Mouse (Mus musculus): ENCODE measurements around the gene Il17c.

Gene Il17c

DNA sequence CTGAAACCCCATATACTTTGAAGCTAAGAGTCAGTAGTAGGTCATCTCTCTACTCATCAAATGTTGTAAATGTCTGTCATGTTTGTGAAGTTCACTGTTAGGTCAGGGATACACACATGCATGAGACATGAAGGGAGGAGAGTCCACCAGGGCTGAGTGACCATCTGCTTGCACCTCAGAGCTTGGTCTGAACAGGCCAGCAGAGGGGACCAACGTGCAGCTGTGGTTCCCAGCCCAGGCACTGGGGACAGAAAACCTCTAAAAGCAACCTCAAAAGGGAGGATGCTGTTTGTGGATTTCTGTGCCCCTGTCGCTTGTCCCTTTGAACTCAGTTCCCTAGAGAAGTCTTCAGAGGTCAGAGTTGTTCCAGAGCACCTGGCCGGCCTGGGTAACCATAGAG is 23.4 kb downstream of the Il17c start:
- in situ Hi-C loops (cut with MboI; ENCODE audit: low pct_unique_long_range_greater_than_20kb in 1 of 2, low sequenced_read_pairs in 2 of 2, unreplicated experiment in 1 of 2), result no loop called here

DNA sequence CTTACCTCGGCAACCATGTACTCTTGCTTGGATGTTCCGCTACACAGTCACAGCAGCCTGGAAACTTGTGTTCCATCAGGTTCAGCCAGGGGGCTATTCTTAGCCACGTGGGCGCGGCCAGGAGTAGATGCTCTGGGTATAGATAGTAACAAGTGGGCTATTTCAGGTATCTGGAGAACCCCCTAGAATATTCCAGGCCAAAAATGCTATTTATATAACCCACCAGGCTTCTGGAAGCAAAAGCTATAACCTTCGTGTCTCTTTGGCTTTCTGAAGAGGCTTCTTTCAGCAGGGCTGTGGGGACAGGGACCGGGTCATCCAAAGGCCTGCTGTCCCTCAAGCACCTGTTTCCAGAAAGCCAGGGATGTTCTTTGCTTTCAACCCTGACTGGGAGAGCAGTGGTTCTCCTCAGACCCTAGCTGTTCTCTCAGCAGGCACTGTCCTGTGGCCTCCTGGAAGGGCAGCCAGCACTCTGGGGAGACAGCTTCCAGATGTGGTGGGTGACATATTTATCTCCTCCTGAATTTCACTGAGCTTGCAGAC is 29.4 kb downstream of the Il17c start:
- in situ Hi-C loops (cut with MboI; ENCODE audit: low pct_unique_long_range_greater_than_20kb in 1 of 2, low sequenced_read_pairs in 2 of 2, unreplicated experiment in 1 of 2), result no loop called here

DNA sequence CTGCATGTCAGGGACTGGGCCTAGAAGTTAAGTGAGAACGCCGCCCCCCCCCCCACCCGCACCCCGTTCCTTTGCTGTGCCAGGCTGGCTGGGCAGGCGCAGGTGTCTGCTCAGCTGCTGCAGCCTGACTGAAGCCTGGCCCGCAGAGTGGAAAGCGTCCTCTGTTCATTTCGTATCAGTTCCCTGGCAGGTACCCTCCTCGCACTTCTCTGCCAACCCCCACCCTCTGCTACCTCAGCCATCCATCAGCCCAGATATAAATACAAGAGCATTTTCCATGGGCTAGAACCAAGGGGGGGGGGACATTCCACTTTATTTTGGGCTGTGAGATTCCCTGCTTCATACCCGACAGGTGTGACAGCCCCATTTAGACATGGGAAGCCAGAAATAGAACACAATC is 30.3 kb downstream of the Il17c start:
- in situ Hi-C loops (cut with MboI; ENCODE audit: low pct_unique_long_range_greater_than_20kb in 1 of 2, low sequenced_read_pairs in 2 of 2, unreplicated experiment in 1 of 2), result no loop called here

DNA sequence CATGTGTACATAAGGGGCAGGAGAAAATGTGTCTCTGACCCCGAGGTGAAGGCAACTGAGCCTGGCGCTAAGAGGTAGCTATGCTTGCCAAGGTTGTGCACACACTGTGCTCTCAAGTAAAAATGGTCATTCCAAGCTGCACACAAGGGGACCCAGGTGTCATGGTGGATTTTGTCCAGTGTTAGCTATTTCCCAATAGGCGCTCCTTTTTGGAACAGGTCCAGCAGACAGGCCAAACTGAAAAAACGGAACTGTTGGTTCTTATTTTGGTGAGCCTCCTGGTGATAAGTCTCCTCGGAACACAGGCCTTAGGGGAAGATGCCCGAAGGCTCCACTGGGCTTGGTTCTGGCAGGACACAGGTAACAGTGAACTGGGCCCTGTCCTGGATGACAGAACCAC is 32.6 kb downstream of the Il17c start:
- in situ Hi-C loops (cut with MboI; ENCODE audit: low pct_unique_long_range_greater_than_20kb in 1 of 2, low sequenced_read_pairs in 2 of 2, unreplicated experiment in 1 of 2), result no loop called here

DNA sequence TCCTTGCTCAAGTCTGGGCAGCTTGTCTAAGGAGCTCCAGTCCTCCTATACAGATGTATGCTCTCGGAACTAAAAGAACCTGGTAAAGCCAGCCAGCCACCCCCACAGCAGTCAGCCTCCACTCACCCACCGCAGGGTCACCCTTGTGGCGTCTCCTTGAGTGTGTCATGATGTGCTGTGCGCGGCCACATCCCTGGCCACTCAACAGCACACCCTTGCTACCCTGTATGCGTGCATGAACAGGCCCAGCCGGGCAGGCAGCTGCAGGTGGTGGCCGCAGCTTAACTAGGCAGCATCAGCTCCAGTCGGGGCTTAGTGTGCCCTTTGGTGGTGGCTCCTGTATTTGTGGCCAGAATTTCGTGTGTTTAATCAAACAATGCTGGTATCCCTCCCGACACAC is 35.4 kb downstream of the Il17c start:
- in situ Hi-C loops (cut with MboI; ENCODE audit: low pct_unique_long_range_greater_than_20kb in 1 of 2, low sequenced_read_pairs in 2 of 2, unreplicated experiment in 1 of 2), result no loop called here

DNA sequence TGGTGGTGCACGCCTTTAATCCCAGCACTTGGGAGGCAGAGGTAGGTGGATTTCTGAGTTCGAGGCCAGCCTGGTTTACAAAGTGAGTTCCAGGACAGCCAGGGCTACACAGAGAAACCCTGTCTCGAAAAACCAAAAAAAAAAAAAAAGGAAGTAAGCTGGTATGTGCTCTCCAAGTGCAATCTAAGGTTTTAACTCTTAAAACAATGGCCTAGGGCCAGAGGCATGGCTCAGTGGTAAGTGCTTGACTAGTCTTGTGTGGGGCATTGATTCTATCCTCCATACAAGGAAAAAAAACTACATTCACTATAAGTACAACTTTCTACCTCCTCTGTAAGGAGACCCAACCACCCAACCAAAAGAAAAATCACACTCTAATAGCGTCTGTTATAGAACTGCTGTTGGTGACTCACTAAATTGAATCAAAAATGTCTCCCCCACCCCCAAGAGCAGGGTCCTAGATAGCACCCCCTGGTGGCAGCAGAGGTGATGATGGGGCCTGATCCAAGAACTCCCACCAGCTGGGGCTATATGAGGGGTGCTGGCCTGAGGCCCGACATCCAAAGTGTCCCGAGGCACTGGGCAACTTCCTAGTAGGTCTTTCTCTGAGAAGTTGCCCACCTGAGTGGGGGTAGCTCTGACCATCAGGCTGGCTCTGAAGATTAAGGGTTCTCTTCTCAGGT is 37.5 kb downstream of the Il17c start:
- in situ Hi-C loops (cut with MboI; ENCODE audit: low pct_unique_long_range_greater_than_20kb in 1 of 2, low sequenced_read_pairs in 2 of 2, unreplicated experiment in 1 of 2), result no loop called here

DNA sequence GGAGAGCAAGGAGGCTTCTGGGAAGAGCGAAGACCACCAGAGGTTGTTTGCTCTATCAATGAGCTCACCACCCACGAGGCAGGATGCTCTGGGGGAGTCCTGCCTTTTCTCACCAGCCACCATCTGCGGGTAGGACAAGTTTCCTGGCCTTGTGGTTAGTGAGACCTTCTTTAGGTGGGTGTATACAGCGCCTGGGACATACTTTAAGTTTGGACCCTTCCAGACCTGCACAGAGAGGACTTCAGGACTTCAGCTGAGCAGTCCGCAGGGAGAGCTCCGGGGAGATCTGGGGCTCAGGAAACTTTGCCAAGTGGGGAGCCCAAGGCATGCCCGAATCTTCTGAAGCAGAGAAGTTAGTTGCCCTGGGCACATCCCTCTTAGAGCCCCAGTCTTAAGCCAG is 38.2 kb downstream of the Il17c start:
- in situ Hi-C loops (cut with MboI; ENCODE audit: low pct_unique_long_range_greater_than_20kb in 1 of 2, low sequenced_read_pairs in 2 of 2, unreplicated experiment in 1 of 2), result no loop called here

DNA sequence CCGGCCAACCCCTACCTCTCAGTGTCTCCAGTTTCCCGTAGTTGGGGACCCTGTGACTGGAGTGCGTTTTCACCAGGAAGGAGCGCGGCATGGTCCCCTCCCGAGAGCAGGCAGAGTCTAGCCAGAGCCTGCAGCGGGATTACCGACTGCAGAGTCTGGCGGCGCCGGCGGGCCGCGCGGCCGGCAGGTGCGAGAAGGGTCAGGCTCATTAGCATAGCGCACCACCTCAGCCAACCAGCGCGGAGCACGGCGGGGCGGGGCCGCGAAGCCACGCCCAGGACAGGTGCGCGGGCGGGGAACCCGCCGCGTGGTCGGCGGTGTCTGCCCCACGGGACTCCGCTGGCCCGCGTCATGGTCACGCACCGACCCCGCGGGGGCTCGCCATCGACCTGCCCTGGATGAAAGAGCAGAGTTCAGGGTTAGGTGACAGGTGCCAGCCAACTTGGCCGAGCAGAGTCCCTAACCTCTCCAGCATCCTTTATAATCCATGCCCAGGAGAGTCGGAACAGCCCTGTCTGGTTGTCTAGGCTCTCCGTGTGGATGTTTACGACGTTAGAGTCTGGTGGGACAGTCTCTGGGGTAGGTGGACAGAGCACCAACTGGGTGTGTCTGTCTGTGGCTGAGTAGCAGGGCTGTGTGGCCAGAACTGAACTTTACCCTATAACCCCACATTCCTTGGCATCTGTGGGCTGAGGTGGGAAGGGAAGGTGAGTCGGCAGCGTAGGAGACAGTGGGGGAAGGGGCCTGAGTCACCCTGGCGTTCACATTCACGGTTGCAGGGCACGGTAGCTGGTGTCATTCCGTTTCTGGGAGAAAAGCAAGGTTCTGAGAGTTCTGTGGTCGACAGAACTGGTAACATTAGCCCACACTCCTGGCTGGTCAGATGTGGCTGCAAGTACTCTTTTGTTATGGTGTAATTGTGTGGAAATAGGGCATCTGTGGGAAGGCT is 39.0 kb downstream of the Il17c start, which contains the start of gene Snai3:
Snai3 (minus strand) TSS at position 210 of the 949 bp plus-strand sequence.
- in situ Hi-C loops (cut with MboI; ENCODE audit: low pct_unique_long_range_greater_than_20kb in 1 of 2, low sequenced_read_pairs in 2 of 2, unreplicated experiment in 1 of 2), result no loop called here

DNA sequence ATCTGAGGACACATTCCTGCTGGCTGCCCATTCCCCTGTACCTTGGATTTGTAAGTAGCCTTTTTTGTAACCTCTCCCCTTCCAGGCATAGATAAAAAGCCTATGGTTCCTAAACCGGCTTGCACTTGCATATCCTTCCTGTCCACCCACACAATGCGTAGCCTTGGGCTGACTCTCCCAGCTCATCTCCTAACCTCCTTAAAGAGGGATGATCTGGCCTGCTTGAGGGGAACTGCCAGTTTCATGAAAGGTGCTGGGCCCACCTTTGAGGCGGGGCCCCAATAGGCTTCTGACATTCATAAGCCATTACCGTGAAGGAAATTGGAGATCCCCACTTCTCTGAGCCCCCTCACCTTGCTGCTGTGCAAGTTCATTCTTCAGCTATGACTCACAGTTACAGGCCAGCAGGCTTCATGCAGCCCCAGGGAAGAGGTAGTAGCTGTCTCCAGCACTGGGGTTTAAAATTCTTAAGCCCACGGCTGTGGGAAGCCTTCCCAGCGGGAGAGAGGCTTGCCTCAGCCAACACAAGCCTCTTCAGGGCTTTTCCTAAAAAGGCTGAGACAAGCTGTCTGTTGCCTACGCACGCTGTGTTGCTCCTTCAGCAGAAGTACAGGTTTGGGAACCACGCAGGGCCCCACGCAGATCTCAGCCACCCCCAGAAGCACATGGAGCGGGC is 39.8 kb downstream of the Il17c start:
- in situ Hi-C loops (cut with MboI; ENCODE audit: low pct_unique_long_range_greater_than_20kb in 1 of 2, low sequenced_read_pairs in 2 of 2, unreplicated experiment in 1 of 2), result no loop called here

DNA sequence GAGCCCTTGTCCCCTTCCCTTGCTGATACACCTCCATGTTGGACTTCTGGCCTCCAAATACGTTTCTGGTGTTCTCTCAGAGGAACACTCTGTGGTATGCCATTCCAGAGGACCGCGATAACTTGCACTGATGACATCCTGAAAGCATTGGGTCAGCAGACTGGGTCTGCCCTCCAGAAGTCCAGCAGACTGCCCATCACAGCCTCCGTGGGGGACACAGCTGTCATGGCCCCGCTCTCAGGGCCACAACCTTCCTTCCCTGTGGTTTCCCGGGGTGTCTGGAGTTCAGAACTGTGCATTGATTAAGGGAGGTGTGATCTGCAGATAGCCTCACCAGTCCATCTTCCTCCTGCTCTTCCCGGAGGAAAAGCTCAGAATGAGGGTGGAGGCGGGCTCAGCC is 40.7 kb downstream of the Il17c start:
- in situ Hi-C loops (cut with MboI; ENCODE audit: low pct_unique_long_range_greater_than_20kb in 1 of 2, low sequenced_read_pairs in 2 of 2, unreplicated experiment in 1 of 2), result no loop called here

DNA sequence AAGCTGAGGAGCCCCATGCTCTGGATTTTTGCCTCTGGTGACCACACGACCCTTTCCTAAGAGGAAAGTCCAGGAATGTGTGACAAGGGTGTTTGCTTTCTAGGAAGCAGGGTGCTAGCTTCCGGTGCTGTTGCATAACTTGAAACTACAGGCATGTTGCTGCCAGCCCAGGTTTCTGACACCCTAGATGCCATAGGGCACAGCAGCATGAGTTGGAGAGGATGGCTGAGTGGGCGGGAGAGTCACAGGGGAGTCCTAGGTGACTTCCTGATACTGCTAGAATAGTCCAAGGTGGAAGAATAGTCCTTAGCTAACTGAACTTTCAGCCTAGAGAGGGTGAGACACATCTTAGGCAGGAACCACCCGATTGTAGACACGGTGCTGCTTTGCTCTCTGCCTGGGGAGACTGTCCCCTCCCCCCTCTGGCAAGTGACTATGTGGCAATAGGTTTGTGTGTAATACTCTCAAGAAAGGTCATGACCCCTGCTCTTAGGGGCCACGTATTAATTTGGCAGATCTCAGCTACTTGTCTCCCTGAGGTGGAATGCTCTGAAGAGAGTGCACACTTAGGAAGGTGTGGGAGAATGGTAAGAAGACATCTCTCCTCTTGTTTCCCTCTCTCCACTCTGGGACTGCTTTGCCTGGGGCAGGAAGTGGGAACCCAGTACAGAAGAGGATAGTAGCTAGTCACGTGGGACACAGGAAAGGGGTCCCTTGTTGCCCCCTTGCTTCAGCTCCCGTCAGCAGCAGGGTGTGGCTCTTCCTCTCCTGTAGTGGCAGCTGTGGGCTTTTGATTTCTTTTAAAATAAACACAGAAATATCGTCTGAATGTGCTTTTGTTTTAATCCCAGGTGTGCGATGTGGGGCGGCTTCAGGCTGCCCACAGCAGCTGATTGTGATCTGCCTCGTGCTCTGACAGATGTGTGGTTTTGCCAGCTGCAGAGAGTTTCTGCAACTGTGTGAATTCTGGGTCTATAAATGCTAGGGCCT is 42.1 kb downstream of the Il17c start:
- in situ Hi-C loops (cut with MboI; ENCODE audit: low pct_unique_long_range_greater_than_20kb in 1 of 2, low sequenced_read_pairs in 2 of 2, unreplicated experiment in 1 of 2), result no loop called here

DNA sequence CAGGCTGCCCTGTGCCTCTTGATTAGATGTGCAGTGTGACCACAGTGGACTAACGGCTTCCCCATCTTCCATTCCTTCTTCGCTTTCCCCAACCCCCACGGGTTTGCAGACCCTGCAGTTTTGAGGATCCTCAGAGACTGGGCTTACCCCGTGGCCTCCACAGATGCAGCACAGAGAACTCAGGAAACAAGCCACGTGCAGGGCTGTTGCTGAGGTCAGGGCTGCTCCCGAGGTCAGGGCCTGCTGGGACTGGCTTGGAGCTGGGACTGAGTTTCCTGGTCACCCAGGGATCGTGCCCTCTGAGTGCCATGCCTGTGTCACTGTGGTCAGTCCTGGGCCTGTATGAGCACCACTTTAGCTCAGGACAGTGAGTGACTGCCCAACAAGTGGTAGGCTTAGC is 43.2 kb downstream of the Il17c start:
- in situ Hi-C loops (cut with MboI; ENCODE audit: low pct_unique_long_range_greater_than_20kb in 1 of 2, low sequenced_read_pairs in 2 of 2, unreplicated experiment in 1 of 2), result no loop called here

DNA sequence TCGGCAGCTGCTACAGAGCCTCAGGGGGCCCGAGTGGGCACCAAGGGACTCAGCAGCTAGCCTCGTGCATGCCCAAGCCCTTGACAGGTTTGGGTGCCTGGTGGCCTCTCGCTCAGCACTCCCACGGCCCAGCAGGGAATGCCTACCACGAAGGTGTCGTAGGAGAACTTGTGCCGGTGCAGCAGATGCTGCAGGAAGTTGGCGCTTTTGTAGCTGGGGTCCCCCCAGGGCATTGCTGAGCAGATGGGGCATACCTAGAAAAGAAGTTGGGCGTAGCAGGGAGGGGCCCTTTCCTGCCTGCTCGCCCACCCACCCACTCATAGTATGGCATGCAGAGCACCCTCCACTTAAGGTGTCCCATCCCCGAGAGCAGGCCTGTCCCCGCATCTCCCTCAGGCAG is 46.0 kb downstream of the Il17c start:
- in situ Hi-C loops (cut with MboI; ENCODE audit: low pct_unique_long_range_greater_than_20kb in 1 of 2, low sequenced_read_pairs in 2 of 2, unreplicated experiment in 1 of 2), result no loop called here

DNA sequence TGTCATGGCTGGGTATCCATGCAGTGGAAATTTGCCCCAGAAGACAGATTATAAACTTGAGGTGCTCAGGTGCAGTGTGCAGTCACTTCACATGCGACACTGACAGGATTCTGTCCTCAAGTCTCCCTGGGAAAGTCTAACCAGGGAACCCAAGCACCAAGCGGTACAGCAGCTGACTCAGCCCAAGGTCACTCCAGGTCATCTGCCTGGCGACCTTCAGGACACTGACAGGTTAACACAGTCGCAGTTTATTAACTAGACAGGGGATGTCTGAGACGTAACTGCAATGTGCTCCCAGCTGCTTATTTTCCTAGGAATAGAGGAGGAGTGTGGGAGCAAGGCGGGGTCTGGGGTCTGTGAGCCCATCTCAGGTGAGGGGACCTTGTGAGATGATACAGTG is 47.6 kb downstream of the Il17c start:
- in situ Hi-C loops (cut with MboI; ENCODE audit: low pct_unique_long_range_greater_than_20kb in 1 of 2, low sequenced_read_pairs in 2 of 2, unreplicated experiment in 1 of 2), result no loop called here

DNA sequence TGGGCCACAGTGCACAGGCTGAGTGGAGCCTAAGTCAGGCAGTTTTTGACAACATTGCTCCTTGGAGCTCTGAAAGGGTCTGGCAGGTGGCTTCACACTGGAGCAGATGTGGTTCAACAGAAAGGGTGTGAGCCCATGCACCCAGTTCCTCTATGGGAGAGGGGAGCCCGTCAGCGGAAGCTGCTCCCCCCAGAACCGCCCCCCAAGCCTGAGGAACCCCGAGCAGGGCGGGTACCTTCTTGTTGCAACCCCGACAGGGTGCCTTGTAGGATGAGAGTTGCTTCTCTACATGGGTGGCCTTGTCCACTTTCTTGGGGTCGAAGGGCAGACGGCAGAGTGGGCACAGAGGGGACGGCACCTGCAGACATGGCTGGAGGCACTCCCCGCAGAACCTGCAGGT is 48.1 kb downstream of the Il17c start:
- in situ Hi-C loops (cut with MboI; ENCODE audit: low pct_unique_long_range_greater_than_20kb in 1 of 2, low sequenced_read_pairs in 2 of 2, unreplicated experiment in 1 of 2), result no loop called here

DNA sequence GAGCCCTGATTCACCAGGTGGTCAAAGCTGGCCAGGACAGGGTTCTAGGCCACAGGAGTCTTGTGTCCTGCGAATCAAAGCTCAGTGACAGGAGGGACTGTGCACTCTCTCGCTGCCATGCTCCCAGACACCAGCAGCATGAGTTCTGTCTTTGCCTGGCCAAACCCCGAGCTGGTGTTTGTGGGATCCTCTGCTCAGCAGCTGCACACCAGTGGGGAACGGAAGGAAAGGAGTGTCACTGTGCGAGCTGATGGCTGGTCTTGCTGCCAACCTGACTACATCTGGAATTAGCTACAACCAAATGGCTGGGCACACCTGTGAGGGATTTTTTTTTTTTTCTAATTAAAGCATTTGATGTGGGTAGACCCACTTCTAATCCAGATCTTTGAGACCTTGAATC is 48.9 kb downstream of the Il17c start:
- in situ Hi-C loops (cut with MboI; ENCODE audit: low pct_unique_long_range_greater_than_20kb in 1 of 2, low sequenced_read_pairs in 2 of 2, unreplicated experiment in 1 of 2), result no loop called here
